Mouse (Mus musculus): Measurements from ENCODE around the gene Cryba4.

Cryba4 gene

GRCm38 (mm10) chr5:112237866-112238570 lies 14.3 kb downstream of the Cryba4 start:
- no peak for DNase-seq (ENCODE audit: low spot score)

GRCm38 (mm10) chr5:112237439-112237838 lies 14.9 kb downstream of the Cryba4 start:
- no peak for DNase-seq (ENCODE audit: low spot score)

- no peak for DNase-seq (ENCODE audit: low spot score)
Observed at GRCm38 (mm10) chr5:112236631-112237030, 15.7 kb downstream of the Cryba4 start.

GRCm38 (mm10) chr5:112235806-112236205 lies 16.5 kb downstream of the Cryba4 start:
- no peak for DNase-seq (ENCODE audit: low spot score)

- DNase-seq (ENCODE audit: low spot score) = no peak
Observed at GRCm38 (mm10) chr5:112228240-112229076, 23.9 kb downstream of the Cryba4 start.

- DNase-seq (ENCODE audit: low spot score) = no peak
Observed at GRCm38 (mm10) chr5:112227898-112228239, 24.4 kb downstream of the Cryba4 start.

- DNase-seq (ENCODE audit: low spot score) = no peak
Observed at GRCm38 (mm10) chr5:112227354-112227753, 25.0 kb downstream of the Cryba4 start.

GRCm38 (mm10) chr5:112225591-112225990 lies 26.7 kb downstream of the Cryba4 start:
- DNase-seq (ENCODE audit: low spot score) = no peak

GRCm38 (mm10) chr5:112220203-112220602 lies 32.1 kb downstream of the Cryba4 start:
- DNase-seq (ENCODE audit: low spot score) = no peak

GRCm38 (mm10) chr5:112219398-112219797 lies 32.9 kb downstream of the Cryba4 start:
- DNase-seq (ENCODE audit: low spot score) = no peak

GRCm38 (mm10) chr5:112218679-112219078 lies 33.6 kb downstream of the Cryba4 start:
- no peak for DNase-seq (ENCODE audit: low spot score)

- no peak for DNase-seq (ENCODE audit: low spot score)
Observed at GRCm38 (mm10) chr5:112217031-112217430, 35.3 kb downstream of the Cryba4 start.

- DNase-seq (ENCODE audit: low spot score) = no peak
Observed at GRCm38 (mm10) chr5:112216335-112216734, 36.0 kb downstream of the Cryba4 start.

GRCm38 (mm10) chr5:112215801-112216251 lies 36.5 kb downstream of the Cryba4 start:
- no peak for DNase-seq (ENCODE audit: low spot score)

- no peak for DNase-seq (ENCODE audit: low spot score)
Observed at GRCm38 (mm10) chr5:112215291-112215751, 37.0 kb downstream of the Cryba4 start.

- DNase-seq (ENCODE audit: low spot score) = no peak
Observed at GRCm38 (mm10) chr5:112214419-112214818, 37.9 kb downstream of the Cryba4 start.

- DNase-seq (ENCODE audit: low spot score) = no peak
Observed at GRCm38 (mm10) chr5:112213331-112214240, 38.7 kb downstream of the Cryba4 start.

- no peak for DNase-seq (ENCODE audit: low spot score)
Observed at GRCm38 (mm10) chr5:112212711-112213264, 39.5 kb downstream of the Cryba4 start.

GRCm38 (mm10) chr5:112211911-112212310 lies 40.4 kb downstream of the Cryba4 start:
- no peak for DNase-seq (ENCODE audit: low spot score)

- DNase-seq (ENCODE audit: low spot score) = no peak
Observed at GRCm38 (mm10) chr5:112210104-112210503, 42.2 kb downstream of the Cryba4 start.

GRCm38 (mm10) chr5:112208321-112208720 lies 44.0 kb downstream of the Cryba4 start:
- DNase-seq (ENCODE audit: low spot score) = no peak

Data from left cerebral cortex, adult 11 months (tissue).